24 mouse cellular contexts compared by ENCODE assay signal in genomic region chr17:88590251-88590650, GRCm38 (mm10). TPM values are rescaled to one million over a fixed set of nuclear protein-coding genes. Genes with fewer than 3 reads are reported as not detected.
DNase-seq lines count a peak whose midpoint lies in the region; ATAC-seq and TF ChIP-seq lines count a peak whose summit lies in the region.
"Had no signal": no experiment of that assay in that cellular context is flagged by ENCODE, and none has a peak within 500 bp of the region (broad histone marks: within the 10 kb centered on the region; RNA-seq: fewer than 3 reads in every experiment).

No protein-coding gene starts in this region.

- no peaks in the 10 kb centered on the region for H3K9me3 ChIP-seq in forebrain, embryonic 13.5 days (replicated peaks)
- H3K9me3 ChIP-seq in forebrain, embryonic 16.5 days (ENCODE audit: control insufficient read depth, low read length): no peaks in the 10 kb centered on the region
- H3K9me3 ChIP-seq in hindbrain, postnatal 0 days (ENCODE audit: low read length): no peaks in the 10 kb centered on the region
- no peaks in the 10 kb centered on the region for H3K9me3 ChIP-seq in hindbrain, embryonic 12.5 days (replicated peaks)
- H3K9me3 ChIP-seq in neural tube, embryonic 15.5 days (replicated peaks): no peaks in the 10 kb centered on the region
- H3K9me3 ChIP-seq: hindbrain, embryonic 10.5 days; kidney, embryonic 15.5 days; limb, embryonic 10.5 days; limb, embryonic 15.5 days; liver, embryonic 13.5 days; neural tube, embryonic 12.5 days; stomach, embryonic 15.5 days had no signal

- no peak overlapping the region for H3K27ac ChIP-seq in forebrain, embryonic 13.5 days
- no peak overlapping the region for H3K27ac ChIP-seq in forebrain, embryonic 16.5 days (ENCODE audit: low read length)
- H3K27ac ChIP-seq in hindbrain, postnatal 0 days: no peak overlapping the region
- no peak overlapping the region for H3K27ac ChIP-seq in hindbrain, embryonic 12.5 days
- H3K27ac ChIP-seq in neural tube, embryonic 15.5 days (replicated peaks): 0 out of 2 replicates have a peak overlapping the region, but pooled peaks have one; percentile 6
- H3K27ac ChIP-seq: hindbrain, embryonic 10.5 days; kidney, embryonic 15.5 days; limb, embryonic 10.5 days; limb, embryonic 15.5 days; liver, embryonic 13.5 days; neural tube, embryonic 12.5 days; stomach, embryonic 15.5 days had no signal

- H3K27me3 ChIP-seq in forebrain, embryonic 13.5 days: no peaks in the 10 kb centered on the region
- no peaks in the 10 kb centered on the region for H3K27me3 ChIP-seq in forebrain, embryonic 16.5 days (replicated peaks; ENCODE audit: control insufficient read depth, insufficient read depth, low read length)
- no peaks in the 10 kb centered on the region for H3K27me3 ChIP-seq in hindbrain, postnatal 0 days (ENCODE audit: insufficient read depth, low read length)
- H3K27me3 ChIP-seq in hindbrain, embryonic 12.5 days: no peaks in the 10 kb centered on the region
- H3K27me3 ChIP-seq in neural tube, embryonic 15.5 days (replicated peaks): no peaks in the 10 kb centered on the region
- H3K27me3 ChIP-seq: kidney, embryonic 15.5 days; limb, embryonic 15.5 days; liver, embryonic 13.5 days; neural tube, embryonic 12.5 days; stomach, embryonic 15.5 days had no signal

- H3K4me1 ChIP-seq in forebrain, embryonic 13.5 days: no peaks in the 10 kb centered on the region
- no peaks in the 10 kb centered on the region for H3K4me1 ChIP-seq in forebrain, embryonic 16.5 days (replicated peaks; ENCODE audit: control insufficient read depth, insufficient read depth, low read length)
- H3K4me1 ChIP-seq in hindbrain, postnatal 0 days (ENCODE audit: insufficient read depth, low read length): no peaks in the 10 kb centered on the region
- no peaks in the 10 kb centered on the region for H3K4me1 ChIP-seq in hindbrain, embryonic 12.5 days
- no peaks in the 10 kb centered on the region for H3K4me1 ChIP-seq in neural tube, embryonic 15.5 days
- H3K4me1 ChIP-seq: hindbrain, embryonic 10.5 days; kidney, embryonic 15.5 days; limb, embryonic 10.5 days; limb, embryonic 15.5 days; liver, embryonic 13.5 days; neural tube, embryonic 12.5 days; stomach, embryonic 15.5 days had no signal

- WGBS in forebrain, embryonic 13.5 days: 71% methylated on average over 6 of the region's 6 CpGs
- WGBS in forebrain, embryonic 16.5 days: 66% methylated on average over 6 of the region's 6 CpGs
- 52% methylated on average over 6 of the region's 6 CpGs for WGBS in hindbrain, postnatal 0 days
- 84% methylated on average over 6 of the region's 6 CpGs for WGBS in hindbrain, embryonic 12.5 days
- WGBS in neural tube, embryonic 15.5 days: 74% methylated on average over 6 of the region's 6 CpGs

- no peak overlapping the region for H3K4me2 ChIP-seq in forebrain, embryonic 13.5 days
- H3K4me2 ChIP-seq in forebrain, embryonic 16.5 days (ENCODE audit: low read length): no peak overlapping the region
- H3K4me2 ChIP-seq in hindbrain, postnatal 0 days (ENCODE audit: low read depth, low read length): no peak overlapping the region
- no peak overlapping the region for H3K4me2 ChIP-seq in hindbrain, embryonic 12.5 days (replicated peaks)
- no peak overlapping the region for H3K4me2 ChIP-seq in neural tube, embryonic 15.5 days
- H3K4me2 ChIP-seq: kidney, embryonic 15.5 days; limb, embryonic 15.5 days; liver, embryonic 13.5 days; neural tube, embryonic 12.5 days; stomach, embryonic 15.5 days had no signal

- peak; percentile 34 for DNase-seq in hindbrain, postnatal 0 days (ENCODE audit: low spot score)
- no peak for DNase-seq in neural tube, embryonic 10.5 days (ENCODE audit: extremely low spot score, low spot score)
- DNase-seq: adrenal gland, adult 2 months; B cell, adult 2 months; cerebellum, adult 9-11 months; gastrocnemius, postnatal 14 days; heart, postnatal 14 days; kidney, adult 18-20 months; kidney, postnatal 25 days; liver, embryonic 13.5 days; lung, adult 18-20 months; lung, postnatal 10 days had no signal

- 0 out of 2 replicates have a peak, but pooled peaks have one; percentile 13 for ATAC-seq in forebrain, embryonic 13.5 days
- no peak; the same call in 1 of the 2 replicates for ATAC-seq in forebrain, embryonic 16.5 days
- no peak for ATAC-seq in hindbrain, postnatal 0 days
- no peak for ATAC-seq in hindbrain, embryonic 12.5 days (ENCODE audit: low FRiP score)
- ATAC-seq in neural tube, embryonic 15.5 days (ENCODE audit: low FRiP score): no peak
- ATAC-seq: midbrain, embryonic 16.5 days had no signal

- no peak overlapping the region for H3K4me3 ChIP-seq in forebrain, embryonic 13.5 days
- H3K4me3 ChIP-seq in forebrain, embryonic 16.5 days (replicated peaks; ENCODE audit: low read length): no peak overlapping the region
- no peak overlapping the region for H3K4me3 ChIP-seq in hindbrain, postnatal 0 days (ENCODE audit: low read length)
- H3K4me3 ChIP-seq in hindbrain, embryonic 12.5 days: no peak overlapping the region
- H3K4me3 ChIP-seq in neural tube, embryonic 15.5 days (replicated peaks): no peak overlapping the region
- H3K4me3 ChIP-seq: hindbrain, embryonic 10.5 days; kidney, embryonic 15.5 days; limb, embryonic 10.5 days; limb, embryonic 15.5 days; liver, embryonic 13.5 days; neural tube, embryonic 12.5 days; stomach, embryonic 15.5 days had no signal

- no peak overlapping the region for H3K9ac ChIP-seq in forebrain, embryonic 13.5 days
- H3K9ac ChIP-seq in forebrain, embryonic 16.5 days (replicated peaks; ENCODE audit: low read depth, low read length): no peak overlapping the region
- H3K9ac ChIP-seq in hindbrain, postnatal 0 days (replicated peaks; ENCODE audit: low read length): no peak overlapping the region
- no peak overlapping the region for H3K9ac ChIP-seq in hindbrain, embryonic 12.5 days
- no peak overlapping the region for H3K9ac ChIP-seq in neural tube, embryonic 15.5 days (replicated peaks)
- H3K9ac ChIP-seq: kidney, embryonic 15.5 days; limb, embryonic 15.5 days; liver, embryonic 13.5 days; neural tube, embryonic 12.5 days; stomach, embryonic 15.5 days had no signal

- peaks cover 45% of the 10 kb centered on the region for H3K36me3 ChIP-seq in forebrain, embryonic 13.5 days (ENCODE audit: poor library complexity, severe bottlenecking)
- H3K36me3 ChIP-seq in forebrain, embryonic 16.5 days (ENCODE audit: control insufficient read depth, insufficient read depth): peaks cover 12% of the 10 kb centered on the region; the same call in 1 of the 2 replicates
- peaks cover 20% of the 10 kb centered on the region; the same call in 1 of the 2 replicates for H3K36me3 ChIP-seq in hindbrain, postnatal 0 days (ENCODE audit: insufficient read depth, low read length)
- peaks cover 29% of the 10 kb centered on the region for H3K36me3 ChIP-seq in hindbrain, embryonic 12.5 days
- peaks cover 49% of the 10 kb centered on the region for H3K36me3 ChIP-seq in neural tube, embryonic 15.5 days

- TF ChIP-seq CTCF in hindbrain, postnatal 0 days (IDR thresholded peaks at IDR 0.05; ENCODE audit: low read depth): no peak

RNA-seq across cellular contexts. Expression of gene Ston1, which starts 7.2 kb away (rescaled TPM):
- 2.4 and 3.2 TPM in 2 replicates for polyA plus RNA-seq in forebrain, embryonic 13.5 days (2015; fragmentation: Nextera tagmentation; extraction: Ambion mirVana)
- 1.6 and 1.7 TPM in 2 replicates for polyA plus RNA-seq in forebrain, embryonic 16.5 days (2015; fragmentation: Nextera tagmentation; extraction: Ambion mirVana)
- total RNA-seq in hindbrain, postnatal 0 days (2014; rRNA removed): 2.5 and 2.9 TPM in 2 replicates
- polyA plus RNA-seq in hindbrain, postnatal 0 days (2015; fragmentation: Nextera tagmentation; extraction: Ambion mirVana): 1.6 and 1.8 TPM in 2 replicates
- 3.1 and 3.4 TPM in 2 replicates for polyA plus RNA-seq in hindbrain, embryonic 12.5 days (2016; fragmentation: Nextera tagmentation; extraction: Ambion mirVana)
- 1.0 and 2.6 TPM in 2 replicates for polyA plus RNA-seq in neural tube, embryonic 15.5 days (2015; fragmentation: Nextera tagmentation; extraction: Ambion mirVana)
- total RNA-seq: granulocyte monocyte progenitor cell, adult 5-6 weeks had no signal
